Mouse (Mus musculus): ENCODE data around the gene Hoxb4. TPM values are rescaled to one million over a fixed set of nuclear protein-coding genes. Genes with fewer than 3 reads are reported as not detected.

Gene Hoxb4
- total RNA-seq, 2 experiments from 2014 or later = not detected

Small RNA genes lying within 50 kb of the gene (microRNA-seq; reads per million reads assigned to microRNA genes)
- 30.2 to 43.9 reads per million in 2 experiments for gene Mir10a

Other genes with a start within 250 kb of the Hoxb4 start
- 100 to 1,000 TPM; 370 to 408 TPM for gene Atp5g1, start 242.6 kb upstream of the Hoxb4 start, total RNA-seq (2021)
- gene Calcoco2, start 206.3 kb upstream of the Hoxb4 start, total RNA-seq (2021) = under 1 TPM in 1 of 2 experiments, not detected in 1; 0.20 TPM
- gene Ttll6, start 184.5 kb upstream of the Hoxb4 start, total RNA-seq (2021) = under 1 TPM; 0.30 to 0.40 TPM
- gene Hoxb13, start 124.0 kb upstream of the Hoxb4 start, total RNA-seq (2021) = not detected
- not detected for gene Hoxb9, start 46.8 kb upstream of the Hoxb4 start, total RNA-seq (2021)
- gene Hoxb8, start 36.4 kb upstream of the Hoxb4 start, total RNA-seq (2021) = not detected
- gene Hoxb7, start 31.6 kb upstream of the Hoxb4 start, total RNA-seq (2021) = not detected
- gene Hoxb6, start 25.8 kb upstream of the Hoxb4 start, total RNA-seq (2021) = not detected
- gene Hoxb5, start 14.9 kb upstream of the Hoxb4 start, total RNA-seq (2021) = not detected
- not detected for gene Hoxb3, start 5.1 kb downstream of the Hoxb4 start, total RNA-seq (2021)
- gene Hoxb2, start 32.3 kb downstream of the Hoxb4 start, total RNA-seq (2021) = not detected
- not detected for gene Hoxb1, start 47.5 kb downstream of the Hoxb4 start, total RNA-seq (2021)
- 1 to 10 TPM; 1.1 to 1.3 TPM for gene Skap1, start 146.3 kb downstream of the Hoxb4 start, total RNA-seq (2021)

Data from layer of hippocampus, adult 18-20 months (tissue).